Mouse (Mus musculus) ES-E14 (cell line): ENCODE measurements around the gene Mrpl39. TPM values are rescaled to one million over a fixed set of nuclear protein-coding genes. Genes with fewer than 3 reads are reported as not detected.

Source experiments
- DNase-seq: peaks from one replicate; pipeline ENCODE4 v3.0.0-alpha.2; 2013; ENCODE audit warnings: low read depth, low spot score
- H3K27ac ChIP-seq: 2 replicates; pipeline ENCODE4 v1.5.1; 2012; ENCODE audit warnings: low read depth, mild to moderate bottlenecking, low read length, moderate library complexity, mixed read lengths; ENCODE audit not compliant: poor library complexity, insufficient read depth, severe bottlenecking
- H3K36me3 ChIP-seq: 2 replicates; pipeline ENCODE4 v1.6.1; 2012; ENCODE audit warnings: mild to moderate bottlenecking, low read length, moderate library complexity, mixed read lengths; ENCODE audit not compliant: control insufficient read depth, poor library complexity, insufficient read depth, severe bottlenecking
- H3K4me1 ChIP-seq, 2 experiments: fragments of 150-350 bp in 1 of 2; sonication (generic) in 1 of 2; 2 replicates each; pipeline ENCODE4 v1.6.1; 2012; ENCODE audit warnings: low read length in 2 of 2, mild to moderate bottlenecking in 1 of 2, mixed read lengths in 1 of 2; ENCODE audit not compliant: control insufficient read depth in 2 of 2, insufficient read depth in 2 of 2, poor library complexity in 1 of 2
- H3K4me3 ChIP-seq, 2 experiments: fragments of 150-350 bp in 1 of 2; sonication (generic) in 1 of 2; 2 replicates each; pipeline ENCODE4 v1.5.1; 2012; ENCODE audit warnings: low read length in 2 of 2, low read depth in 1 of 2, mild to moderate bottlenecking in 1 of 2, mixed read lengths in 1 of 2; ENCODE audit not compliant: insufficient read depth in 1 of 2, poor library complexity in 1 of 2, severe bottlenecking in 1 of 2
- H3K9ac ChIP-seq: 2 replicates; pipeline ENCODE4 v1.6.1; 2012; ENCODE audit warnings: low read depth, mild to moderate bottlenecking, low read length, mixed read lengths; ENCODE audit not compliant: poor library complexity, insufficient read depth, severe bottlenecking
- H3K9me3 ChIP-seq: fragments of 150-350 bp; sonication (generic); 2 replicates; pipeline ENCODE4 v1.6.1; 2012; ENCODE audit warnings: low read depth, mild to moderate bottlenecking, low read length; ENCODE audit not compliant: control insufficient read depth, insufficient read depth
- CHD2 ChIP-seq: IDR thresholded peaks from 2 replicates; pipeline ENCODE4 v1.6.1; 2014; ENCODE audit warnings: mild to moderate bottlenecking, low read depth, low read length, inconsistent platforms
- HCFC1 ChIP-seq: IDR thresholded peaks from 2 replicates; pipeline ENCODE4 v1.6.1; 2012; ENCODE audit warnings: low read length, inconsistent platforms, borderline replicate concordance; ENCODE audit not compliant: insufficient read depth
- MAFK ChIP-seq: IDR thresholded peaks from 2 replicates; pipeline ENCODE4 v1.6.1; 2014; ENCODE audit warnings: mild to moderate bottlenecking, low read depth, low read length, inconsistent platforms; ENCODE audit not compliant: insufficient read depth
- ZC3H11A ChIP-seq: IDR thresholded peaks from 2 replicates; pipeline ENCODE4 v1.6.1; 2012; ENCODE audit warnings: low read depth, mild to moderate bottlenecking, inconsistent platforms, low read length, borderline replicate concordance
- ZNF384 ChIP-seq: IDR thresholded peaks from 2 replicates; pipeline ENCODE4 v1.6.1; 2012; ENCODE audit warnings: low read depth, low read length, inconsistent platforms
- in situ Hi-C, 2 experiments: fragments of 600-800 bp; cut with MboI; formaldehyde crosslinking; loops; one replicate each; pipeline ENCODE4 v1.15.1; 2025; ENCODE audit warnings: low sequenced_read_pairs in 2 of 2, inconsistent platforms in 1 of 2; ENCODE audit not compliant: unreplicated experiment in 2 of 2
- total RNA-seq: library from RNA; depleted of rRNA; stranded (reverse); fragments of 300-350 nt; gene quantifications from 2 replicates; pipeline ENCODE4 v1.2.3, GENCODE M21; 2012; rRNA removed

Gene Mrpl39
- 56.4 and 66.3 TPM in 2 replicates for total RNA-seq

GRCm38 (mm10) chr16:84735166-84736105 lies at the start of gene Mrpl39:
TSS of gene Mrpl39 (minus strand) at chr16:84735742.
- 0 out of 2 replicates have a peak within 1 kb of the TSS, but pooled peaks have one; percentile 24 for H3K27ac ChIP-seq
- H3K9ac ChIP-seq = peak within 1 kb of the TSS; percentile 94
- peak within 1 kb of the TSS; percentile 87 for H3K4me3 ChIP-seq
- no peaks in the 10 kb centered on the region for H3K9me3 ChIP-seq
- peaks cover 1 to 2% of the 10 kb centered on the region in 2 experiments; a peak in 2 of 4 replicates for H3K4me1 ChIP-seq
- TF ChIP-seq ZNF384 = no peak
- no peak for TF ChIP-seq MAFK
- TF ChIP-seq CHD2 = peak; percentile 44; the same call in 1 of the 2 replicates
- TF ChIP-seq HCFC1 = peak; percentile 88
- TF ChIP-seq ZC3H11A = peak; percentile 64; the same call in 1 of the 2 replicates
- H3K36me3 ChIP-seq = peaks cover 6% of the 10 kb centered on the region
- in situ Hi-C loops = loop anchor here in 1 of 2 experiments (10.0 kb wide), 1 partner anchor 99 kb away; the partner anchor contains the start of genes Atp5j and Gabpa
- DNase-seq = peak; percentile 93

GRCm38 (mm10) chr16:84784966-84785365 lies 49.4 kb upstream of the Mrpl39 start:
- in situ Hi-C loops = no loop called here

DNA sequence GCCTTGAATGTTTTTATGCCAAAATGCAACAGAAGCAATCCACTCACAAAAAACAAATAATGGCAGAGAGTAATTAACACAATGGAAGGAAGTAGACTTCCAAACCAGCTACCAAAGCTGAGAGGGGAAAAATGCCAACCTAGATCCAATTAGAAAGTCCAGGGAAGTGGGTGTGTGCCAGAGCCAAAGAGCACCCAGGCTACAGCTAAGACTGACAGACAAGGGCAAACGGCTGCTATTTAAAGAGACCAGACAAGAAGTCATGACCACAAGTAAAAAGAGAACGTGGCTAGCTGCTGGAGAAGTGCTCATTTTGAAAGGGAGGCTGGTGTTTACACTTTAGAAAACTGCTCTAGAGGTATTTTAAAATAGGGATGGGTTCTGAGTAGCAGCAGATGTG lies 47.7 kb upstream of the Mrpl39 start:
- no peak for DNase-seq
- no peak overlapping the region; the same call in 1 of the 2 replicates for H3K27ac ChIP-seq
- no peak overlapping the region for H3K4me3 ChIP-seq
- no peaks in the 10 kb centered on the region for H3K9me3 ChIP-seq
- peaks cover 3% of the 10 kb centered on the region for H3K36me3 ChIP-seq
- in situ Hi-C loops = no loop called here
- no peak overlapping the region; the same call in 1 of the 2 replicates for H3K9ac ChIP-seq
- peaks cover 6 to 10% of the 10 kb centered on the region in 2 experiments; a peak in 2 of 4 replicates for H3K4me1 ChIP-seq
- TF ChIP-seq ZNF384 (no peak), ZC3H11A (no peak), HCFC1 (no peak), MAFK (no peak), CHD2 (no peak)

More at GRCm38 (mm10) chr16:84784966-84785365, 49.4 kb upstream of the Mrpl39 start:
- no peak for DNase-seq
- H3K4me3 ChIP-seq = no peak overlapping the region
- peaks cover 3% of the 10 kb centered on the region for H3K36me3 ChIP-seq
- peaks cover 6 to 10% of the 10 kb centered on the region in 2 experiments; a peak in 2 of 4 replicates for H3K4me1 ChIP-seq
- H3K9me3 ChIP-seq = no peaks in the 10 kb centered on the region
- TF ChIP-seq HCFC1 (no peak), CHD2 (no peak), ZNF384 (no peak), MAFK (no peak), ZC3H11A (no peak)
- H3K9ac ChIP-seq = no peak overlapping the region
- H3K27ac ChIP-seq = peak overlapping the region; percentile 28; the same call in 1 of the 2 replicates

DNA sequence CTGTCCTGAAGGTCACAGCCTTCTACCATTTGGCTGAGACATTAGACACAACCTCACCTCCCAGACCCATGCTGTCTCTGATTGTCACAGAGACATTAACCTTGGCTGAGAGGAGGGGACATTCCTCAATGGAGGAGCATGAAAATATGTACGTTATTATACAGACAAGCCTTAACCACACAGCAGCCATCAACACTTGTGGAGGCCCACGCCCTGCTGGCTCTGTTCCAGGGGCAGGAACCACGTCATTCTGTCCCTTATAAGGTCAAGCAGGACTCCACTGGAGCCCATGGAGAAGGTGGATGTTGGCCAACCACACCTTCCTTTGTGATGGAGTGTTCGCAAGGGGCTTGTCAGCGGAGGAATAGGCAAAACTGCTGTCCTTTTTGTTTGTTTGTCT lies 44.2 kb upstream of the Mrpl39 start:
- Histone ChIP-seq H3K4me1 (peaks cover 6 to 8% of the 10 kb centered on the region in 2 experiments; a peak in 2 of 4 replicates), H3K27ac (peak overlapping the region; percentile 96), H3K36me3 (no peaks in the 10 kb centered on the region; the same call in 1 of the 2 replicates), H3K9ac (no peak overlapping the region), H3K4me3 (peak overlapping the region in 1 of 2 experiments; percentile 34; a peak in 2 of 4 replicates), H3K9me3 (no peaks in the 10 kb centered on the region)
- in situ Hi-C loops = no loop called here
- no peak for DNase-seq
- no peak for TF ChIP-seq HCFC1
- TF ChIP-seq CHD2 = no peak
- no peak for TF ChIP-seq ZC3H11A
- no peak for TF ChIP-seq MAFK
- TF ChIP-seq ZNF384 = no peak
